Mouse (Mus musculus) spleen, adult 2 months (tissue): ENCODE measurements around the gene Crybg3.

Source experiments
- CTCF ChIP-seq: fragments of 200-500 bp; IDR thresholded peaks from 2 replicates; pipeline ENCODE4 v1.5.1; 2011; ENCODE audit warnings: mild to moderate bottlenecking, inconsistent platforms; ENCODE audit not compliant: insufficient read depth, insufficient read length, insufficient replicate concordance; ENCODE audit errors: extremely low read depth
- POLR2A ChIP-seq: fragments of 200-500 bp; IDR thresholded peaks from 2 replicates; pipeline ENCODE4 v1.6.1; 2011; ENCODE audit warnings: low read depth, low read length, inconsistent platforms

- TF ChIP-seq CTCF: no peak
- TF ChIP-seq POLR2A: no peak
These were observed 52.2 kb downstream of the Crybg3 start for GRCm38 (mm10) chr16:59548582-59548947.
